Mouse (Mus musculus): ENCODE results near the gene Sorbs2. TPM values are rescaled to one million over a fixed set of nuclear protein-coding genes. Genes with fewer than 3 reads are reported as not detected.

The Sorbs2 gene
- polyA plus RNA-seq, 1 experiment from 2014 or later = 69.1 TPM

DNA sequence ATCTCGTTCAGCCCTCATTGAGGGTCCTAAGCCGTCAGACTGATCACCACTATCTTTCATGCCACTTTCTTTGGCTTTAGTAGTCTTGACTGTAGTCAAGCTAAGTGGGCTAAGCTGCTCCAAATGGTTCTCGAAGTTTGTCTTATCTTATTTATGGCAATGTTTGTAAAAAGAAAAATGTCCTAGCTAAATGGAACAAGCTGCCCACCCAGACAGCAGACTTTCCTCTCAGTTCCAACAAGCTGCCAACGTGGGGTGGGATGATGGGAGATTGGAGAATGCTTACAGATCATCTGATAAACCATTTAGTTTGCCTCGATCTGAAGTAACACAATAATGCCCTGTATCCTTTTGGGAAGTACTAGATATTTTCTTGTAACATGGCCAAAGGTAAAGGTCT lies 223.2 kb downstream of the Sorbs2 start:
- 0 out of 2 replicates have a peak, but pooled peaks cover 2% of the 10 kb centered on the region for H3K4me1 ChIP-seq (replicated peaks; ENCODE audit: control insufficient read depth, insufficient read depth, low read length)
- H3K36me3 ChIP-seq (replicated peaks; ENCODE audit: control insufficient read depth, insufficient read depth) = no peaks in the 10 kb centered on the region
- no peak overlapping the region for H3K9ac ChIP-seq
- H3K27ac ChIP-seq = no peak overlapping the region
- H3K4me2 ChIP-seq (replicated peaks) = no peak overlapping the region
- no peak for ATAC-seq (ENCODE audit: low FRiP score)
- H3K9me3 ChIP-seq (ENCODE audit: control insufficient read depth, low read length) = no peaks in the 10 kb centered on the region
- no peak overlapping the region for H3K4me3 ChIP-seq (replicated peaks; ENCODE audit: low read length)
- 85% methylated on average over 5 of the region's 5 CpGs for WGBS
- no peak for DNase-seq (ENCODE audit: low spot score)
- no peaks in the 10 kb centered on the region for H3K27me3 ChIP-seq (ENCODE audit: control insufficient read depth, insufficient read depth, low read length)

DNA sequence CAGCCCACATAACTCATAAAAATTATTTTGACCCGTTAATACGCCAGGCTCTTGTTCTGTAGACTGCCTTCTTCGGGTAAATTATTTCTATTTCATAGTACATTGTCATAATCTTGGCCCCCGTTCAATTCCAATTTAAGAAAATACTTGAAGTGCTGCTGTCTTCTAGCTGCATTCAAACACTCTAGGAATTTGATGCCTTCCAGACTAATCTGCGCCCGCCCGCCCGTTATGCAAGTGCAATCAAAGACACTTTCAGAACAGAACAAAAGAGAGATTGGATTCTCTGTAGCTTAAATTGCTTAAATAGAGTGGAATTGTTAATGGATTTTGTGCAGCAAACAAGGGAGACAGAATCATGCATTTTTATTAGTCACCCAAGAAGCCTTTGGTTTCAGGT lies 226.5 kb downstream of the Sorbs2 start:
- 66% methylated on average over 8 of the region's 8 CpGs for WGBS
- DNase-seq (ENCODE audit: low spot score) = peak; percentile 36
- H3K36me3 ChIP-seq (replicated peaks; ENCODE audit: control insufficient read depth, insufficient read depth) = no peaks in the 10 kb centered on the region
- no peak overlapping the region for H3K4me2 ChIP-seq (replicated peaks)
- no peak overlapping the region for H3K4me3 ChIP-seq (replicated peaks; ENCODE audit: low read length)
- no peak overlapping the region; the same call in 1 of the 2 replicates for H3K27ac ChIP-seq
- H3K9me3 ChIP-seq (ENCODE audit: control insufficient read depth, low read length) = no peaks in the 10 kb centered on the region
- no peaks in the 10 kb centered on the region for H3K27me3 ChIP-seq (ENCODE audit: control insufficient read depth, insufficient read depth, low read length)
- H3K9ac ChIP-seq = no peak overlapping the region
- 0 out of 2 replicates have a peak, but pooled peaks cover 2% of the 10 kb centered on the region for H3K4me1 ChIP-seq (replicated peaks; ENCODE audit: control insufficient read depth, insufficient read depth, low read length)
- ATAC-seq (ENCODE audit: low FRiP score) = no peak

DNA sequence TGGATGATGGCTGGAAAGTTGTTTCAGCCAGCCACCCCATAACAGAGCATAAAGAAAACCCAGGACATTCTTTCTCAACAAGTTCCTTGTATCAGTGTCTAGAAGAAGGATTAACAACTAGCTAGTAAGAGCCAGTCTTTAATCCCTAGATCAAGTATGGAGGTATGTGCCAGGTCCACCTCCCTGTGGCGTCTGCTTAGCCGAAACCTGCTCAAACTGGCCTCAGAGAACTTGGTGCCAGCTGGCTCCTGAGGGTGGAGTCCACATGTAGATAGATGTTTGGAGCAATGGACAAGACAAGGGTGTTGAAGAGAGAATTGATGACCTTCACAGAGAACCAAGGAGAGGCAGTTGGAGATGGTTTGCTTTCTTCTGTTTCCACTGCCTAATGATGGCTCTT lies 229.7 kb downstream of the Sorbs2 start:
- H3K4me2 ChIP-seq (replicated peaks) = no peak overlapping the region
- 92% methylated on average over 2 of the region's 2 CpGs for WGBS
- H3K9me3 ChIP-seq (ENCODE audit: control insufficient read depth, low read length) = no peaks in the 10 kb centered on the region
- no peak for ATAC-seq (ENCODE audit: low FRiP score)
- no peak overlapping the region for H3K9ac ChIP-seq
- 0 out of 2 replicates have a peak, but pooled peaks cover 2% of the 10 kb centered on the region for H3K4me1 ChIP-seq (replicated peaks; ENCODE audit: control insufficient read depth, insufficient read depth, low read length)
- H3K4me3 ChIP-seq (replicated peaks; ENCODE audit: low read length) = no peak overlapping the region
- H3K27ac ChIP-seq = no peak overlapping the region
- no peaks in the 10 kb centered on the region for H3K27me3 ChIP-seq (ENCODE audit: control insufficient read depth, insufficient read depth, low read length)
- no peak for DNase-seq (ENCODE audit: low spot score)
- no peaks in the 10 kb centered on the region for H3K36me3 ChIP-seq (replicated peaks; ENCODE audit: control insufficient read depth, insufficient read depth)

DNA sequence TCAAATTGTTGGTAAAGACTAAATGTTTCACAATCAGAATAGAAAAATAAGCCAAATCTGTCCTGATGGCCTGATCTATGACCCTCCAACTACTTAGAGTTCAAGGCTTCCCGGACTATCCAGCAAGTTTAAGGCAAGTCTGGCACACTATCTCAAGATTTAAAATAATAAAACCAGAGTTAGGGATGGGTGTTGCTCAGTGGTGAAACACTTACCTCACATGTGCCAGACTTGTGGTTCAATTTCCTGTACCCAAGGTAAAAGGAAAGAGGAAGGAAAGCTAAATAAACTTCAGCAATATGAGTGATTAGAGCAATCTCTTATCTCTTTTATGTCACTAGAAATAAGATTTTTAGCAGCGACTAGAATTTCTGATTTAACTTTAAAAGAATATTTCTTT lies 235.7 kb downstream of the Sorbs2 start:
- no peaks in the 10 kb centered on the region for H3K4me1 ChIP-seq (replicated peaks; ENCODE audit: control insufficient read depth, insufficient read depth, low read length)
- no peak overlapping the region for H3K9ac ChIP-seq
- no peak overlapping the region for H3K27ac ChIP-seq
- 91% methylated on average over 2 of the region's 2 CpGs for WGBS
- H3K9me3 ChIP-seq (ENCODE audit: control insufficient read depth, low read length) = no peaks in the 10 kb centered on the region
- ATAC-seq (ENCODE audit: low FRiP score) = no peak
- no peak overlapping the region for H3K4me3 ChIP-seq (replicated peaks; ENCODE audit: low read length)
- no peak overlapping the region for H3K4me2 ChIP-seq (replicated peaks)
- H3K27me3 ChIP-seq (ENCODE audit: control insufficient read depth, insufficient read depth, low read length) = no peaks in the 10 kb centered on the region
- no peak for DNase-seq (ENCODE audit: low spot score)
- 0 out of 2 replicates have a peak, but pooled peaks cover 9% of the 10 kb centered on the region for H3K36me3 ChIP-seq (replicated peaks; ENCODE audit: control insufficient read depth, insufficient read depth)

DNA sequence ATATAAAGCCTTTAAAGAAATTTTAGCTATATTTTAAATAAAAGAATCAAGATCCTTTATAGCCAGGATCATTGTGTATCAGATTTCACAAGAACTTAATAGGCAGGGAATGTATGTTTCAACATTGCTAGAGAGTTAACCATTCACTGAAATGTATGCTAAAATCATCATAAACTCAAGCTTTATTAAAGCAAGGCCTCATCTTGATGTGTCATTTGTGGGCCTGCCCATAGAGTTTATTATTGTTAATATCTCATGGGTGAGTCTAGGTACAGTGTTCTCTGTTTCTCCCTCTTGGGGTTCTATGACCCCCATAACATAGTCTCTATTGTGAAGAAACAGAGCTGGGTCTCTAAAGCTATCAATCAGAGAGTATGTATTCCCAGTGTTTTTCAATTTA lies 236.2 kb downstream of the Sorbs2 start:
- DNase-seq (ENCODE audit: low spot score) = no peak
- Histone ChIP-seq H3K36me3 (replicated peaks; ENCODE audit: control insufficient read depth, insufficient read depth) (0 out of 2 replicates have a peak, but pooled peaks cover 9% of the 10 kb centered on the region), H3K9me3 (ENCODE audit: control insufficient read depth, low read length) (no peaks in the 10 kb centered on the region), H3K4me3 (replicated peaks; ENCODE audit: low read length) (no peak overlapping the region), H3K27me3 (ENCODE audit: control insufficient read depth, insufficient read depth, low read length) (no peaks in the 10 kb centered on the region), H3K27ac (no peak overlapping the region), H3K4me1 (replicated peaks; ENCODE audit: control insufficient read depth, insufficient read depth, low read length) (no peaks in the 10 kb centered on the region), H3K9ac (no peak overlapping the region), H3K4me2 (replicated peaks) (no peak overlapping the region)
- no peak for ATAC-seq (ENCODE audit: low FRiP score)

DNA sequence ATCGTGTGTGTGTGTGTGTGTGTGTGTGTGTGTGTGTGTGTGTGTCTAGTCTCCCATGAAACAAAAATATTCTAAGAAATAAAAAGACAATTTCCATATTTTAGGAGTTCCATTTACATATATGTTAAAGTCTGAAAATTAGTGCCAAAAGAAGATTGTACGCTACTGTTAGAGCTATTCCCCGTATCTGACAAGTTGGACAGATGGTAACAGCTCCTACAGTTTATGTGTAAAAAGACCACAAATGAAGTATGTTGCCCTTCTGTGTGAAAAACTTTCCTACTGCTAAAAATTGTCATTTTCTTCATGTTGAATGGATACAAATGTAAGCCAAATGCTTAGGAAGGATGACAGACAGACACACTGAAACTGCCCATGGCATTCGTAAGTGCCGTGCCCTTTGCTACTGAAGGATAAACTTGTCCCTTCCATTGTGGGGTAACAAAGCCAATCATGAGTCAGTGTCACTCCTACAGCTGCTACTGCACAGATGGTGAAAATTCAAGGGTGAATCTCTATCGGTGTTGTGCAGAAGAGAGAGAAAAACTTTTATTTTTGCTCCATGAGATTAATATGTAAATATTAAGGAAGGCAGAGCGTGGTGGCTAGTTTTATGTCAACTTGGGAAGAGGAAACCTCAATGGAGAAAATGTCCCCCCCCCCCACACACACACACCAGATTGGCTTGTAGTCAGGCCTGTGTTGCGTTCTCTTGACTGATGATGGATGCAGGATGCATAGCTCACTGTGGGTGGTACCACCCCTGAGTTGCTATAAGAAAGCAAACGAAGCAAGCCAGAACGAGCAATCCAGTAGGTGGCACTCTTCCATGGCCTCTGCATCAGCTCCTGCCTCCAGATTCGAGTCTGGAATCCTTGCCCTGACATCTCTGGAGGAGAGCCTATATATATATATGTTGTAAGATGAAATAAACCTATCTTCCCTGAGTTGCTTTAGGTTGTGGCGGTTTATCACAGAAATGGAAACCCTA lies 244.2 kb downstream of the Sorbs2 start:
- no peak overlapping the region for H3K9ac ChIP-seq
- ATAC-seq (ENCODE audit: low FRiP score) (no peak), DNase-seq (ENCODE audit: low spot score) (no peak)
- no peaks in the 10 kb centered on the region for H3K4me1 ChIP-seq (replicated peaks; ENCODE audit: control insufficient read depth, insufficient read depth, low read length)
- H3K27ac ChIP-seq = no peak overlapping the region
- no peak overlapping the region for H3K4me2 ChIP-seq (replicated peaks)
- H3K27me3 ChIP-seq (ENCODE audit: control insufficient read depth, insufficient read depth, low read length) = no peaks in the 10 kb centered on the region
- H3K9me3 ChIP-seq (ENCODE audit: control insufficient read depth, low read length) = no peaks in the 10 kb centered on the region
- H3K36me3 ChIP-seq (replicated peaks; ENCODE audit: control insufficient read depth, insufficient read depth) = 0 out of 2 replicates have a peak, but pooled peaks cover 3% of the 10 kb centered on the region
- H3K4me3 ChIP-seq (replicated peaks; ENCODE audit: low read length) = no peak overlapping the region
- 56% methylated on average over 12 of the region's 12 CpGs for WGBS

DNA sequence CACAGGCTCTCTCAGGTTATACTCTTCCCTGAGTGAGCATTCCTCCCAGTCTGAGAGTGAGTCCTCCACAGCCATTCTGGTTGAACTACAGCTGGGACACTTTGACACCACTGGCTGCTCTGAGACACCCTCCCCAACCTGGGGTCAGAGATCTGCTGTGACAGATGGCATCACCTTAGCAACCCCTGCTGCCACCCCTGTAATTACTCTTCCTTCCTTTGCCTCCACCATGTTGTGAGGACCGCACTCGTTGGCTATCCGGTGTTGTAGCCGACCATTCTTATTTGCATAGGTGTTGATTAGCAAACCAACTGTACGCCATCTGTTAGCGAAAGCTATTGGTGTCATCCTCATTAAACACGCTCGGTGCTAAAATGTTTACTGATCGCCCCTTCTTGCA lies 247.9 kb downstream of the Sorbs2 start:
- H3K27ac ChIP-seq = no peak overlapping the region
- no peak for DNase-seq (ENCODE audit: low spot score)
- ATAC-seq (ENCODE audit: low FRiP score) = 0 out of 2 replicates have a peak, but pooled peaks have one; percentile 51

DNA sequence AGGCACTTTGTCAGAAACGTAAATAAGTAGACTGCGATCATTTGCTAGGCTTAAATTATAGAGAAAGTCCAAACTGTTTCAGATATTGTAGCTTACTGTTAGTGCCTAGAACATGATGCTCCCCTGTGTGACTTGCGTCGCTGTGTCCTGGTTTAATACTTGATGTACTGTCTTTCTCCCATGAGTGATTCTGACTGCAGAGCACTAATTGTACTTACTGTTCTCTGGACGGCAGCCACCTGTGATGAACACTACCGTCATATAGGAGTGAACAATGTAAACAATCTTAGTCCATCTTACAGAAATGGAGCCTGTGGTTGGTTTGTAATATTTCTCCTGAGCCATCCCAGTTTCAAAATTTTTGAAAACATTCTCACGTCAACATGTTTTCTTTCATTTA lies 248.4 kb downstream of the Sorbs2 start:
- H3K4me1 ChIP-seq (replicated peaks; ENCODE audit: control insufficient read depth, insufficient read depth, low read length) = no peaks in the 10 kb centered on the region
- WGBS = 78% methylated on average over 7 of the region's 7 CpGs
- H3K4me3 ChIP-seq (replicated peaks; ENCODE audit: low read length) = no peak overlapping the region
- H3K4me2 ChIP-seq (replicated peaks) = no peak overlapping the region
- no peak overlapping the region for H3K27ac ChIP-seq
- no peak overlapping the region for H3K9ac ChIP-seq
- H3K36me3 ChIP-seq (replicated peaks; ENCODE audit: control insufficient read depth, insufficient read depth) = peaks cover 13% of the 10 kb centered on the region
- no peaks in the 10 kb centered on the region for H3K9me3 ChIP-seq (ENCODE audit: control insufficient read depth, low read length)
- DNase-seq (ENCODE audit: low spot score) (no peak), ATAC-seq (ENCODE audit: low FRiP score) (no peak)
- no peaks in the 10 kb centered on the region for H3K27me3 ChIP-seq (ENCODE audit: control insufficient read depth, insufficient read depth, low read length)

More for the DNA sequence above, 247.9 kb downstream of the Sorbs2 start:
- Histone ChIP-seq H3K4me2 (replicated peaks) (no peak overlapping the region), H3K4me3 (replicated peaks; ENCODE audit: low read length) (no peak overlapping the region), H3K9ac (no peak overlapping the region), H3K9me3 (ENCODE audit: control insufficient read depth, low read length) (no peaks in the 10 kb centered on the region), H3K27me3 (ENCODE audit: control insufficient read depth, insufficient read depth, low read length) (no peaks in the 10 kb centered on the region), H3K36me3 (replicated peaks; ENCODE audit: control insufficient read depth, insufficient read depth) (peaks cover 10% of the 10 kb centered on the region), H3K4me1 (replicated peaks; ENCODE audit: control insufficient read depth, insufficient read depth, low read length) (no peaks in the 10 kb centered on the region)
- 68% methylated on average over 9 of the region's 9 CpGs for whole genome bisulfite sequencing

DNA sequence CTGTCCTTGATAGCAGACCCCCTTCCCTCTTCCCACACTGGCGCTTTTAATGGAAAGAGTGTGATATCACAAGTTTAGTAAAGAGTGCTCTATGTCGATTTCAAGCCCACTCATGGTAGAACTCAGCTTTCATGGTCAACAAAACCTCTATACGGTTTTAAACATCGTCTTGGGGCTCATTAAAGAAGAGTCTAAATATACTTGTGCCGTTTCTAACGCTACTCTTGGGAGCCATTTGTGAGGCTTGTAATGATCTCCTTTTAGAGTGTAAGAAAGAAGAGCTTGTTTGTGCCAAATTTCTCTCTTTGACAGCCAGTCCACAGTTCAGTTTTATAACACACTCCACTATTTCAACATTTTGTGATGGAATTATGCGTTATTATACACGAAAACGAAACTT lies 253.0 kb downstream of the Sorbs2 start:
- peaks cover 29% of the 10 kb centered on the region for H3K36me3 ChIP-seq (replicated peaks; ENCODE audit: control insufficient read depth, insufficient read depth)
- H3K27ac ChIP-seq = no peak overlapping the region
- DNase-seq (ENCODE audit: low spot score) = no peak
- no peak overlapping the region for H3K4me3 ChIP-seq (replicated peaks; ENCODE audit: low read length)
- WGBS = 87% methylated on average over 9 of the region's 9 CpGs
- H3K4me1 ChIP-seq (replicated peaks; ENCODE audit: control insufficient read depth, insufficient read depth, low read length) = peaks cover 12% of the 10 kb centered on the region
- no peak for ATAC-seq (ENCODE audit: low FRiP score)
- no peak overlapping the region for H3K4me2 ChIP-seq (replicated peaks)
- no peak overlapping the region for H3K9ac ChIP-seq
- no peaks in the 10 kb centered on the region for H3K27me3 ChIP-seq (ENCODE audit: control insufficient read depth, insufficient read depth, low read length)
- no peaks in the 10 kb centered on the region for H3K9me3 ChIP-seq (ENCODE audit: control insufficient read depth, low read length)
